Mouse (Mus musculus) stomach, postnatal 0 days (tissue): ENCODE data around the gene Jsrp1. TPM values are rescaled to one million over a fixed set of nuclear protein-coding genes. Genes with fewer than 3 reads are reported as not detected.

ENCODE experiments used
- ATAC-seq: fragments of 200-750 bp; cut with Nextera tagmentation; 2 replicates; pipeline ENCODE4 v1.8.0; 2017; ENCODE audit not compliant: low FRiP score, low TSS enrichment
- DNase-seq: peaks from one replicate; pipeline ENCODE4 v3.0.0-alpha.2; 2016; ENCODE audit warnings: low spot score
- H3K27ac ChIP-seq: fragments of 300-500 bp; sonication (generic); replicated peaks from 2 replicates; pipeline ENCODE4 v1.5.1; 2014; ENCODE audit warnings: mild to moderate bottlenecking, control low read depth
- H3K27me3 ChIP-seq: fragments of 300-500 bp; sonication (generic); 2 replicates; pipeline ENCODE4 v1.6.1; 2014; ENCODE audit warnings: low read length; ENCODE audit not compliant: control insufficient read depth, insufficient read depth
- H3K36me3 ChIP-seq: fragments of 300-500 bp; sonication (generic); 2 replicates; pipeline ENCODE4 v1.6.1; 2014; ENCODE audit warnings: low read length, mixed read lengths; ENCODE audit not compliant: control insufficient read depth, insufficient read depth
- H3K4me1 ChIP-seq: fragments of 300-500 bp; sonication (generic); replicated peaks from 2 replicates; pipeline ENCODE4 v1.6.1; 2014; ENCODE audit warnings: antibody characterized with exemption; ENCODE audit not compliant: control insufficient read depth, insufficient read depth
- H3K4me2 ChIP-seq: fragments of 300-500 bp; sonication (generic); replicated peaks from 2 replicates; pipeline ENCODE4 v1.6.1; 2014; ENCODE audit warnings: low read depth, mild to moderate bottlenecking, control low read depth, moderate library complexity
- H3K4me3 ChIP-seq: fragments of 300-500 bp; sonication (generic); 2 replicates; pipeline ENCODE4 v1.5.1; 2014; ENCODE audit warnings: low read depth, low read length, control low read depth
- H3K9ac ChIP-seq: fragments of 300-500 bp; sonication (generic); 2 replicates; pipeline ENCODE4 v1.6.1; 2014; ENCODE audit warnings: mild to moderate bottlenecking, low read length, control low read depth, mixed read lengths
- H3K9me3 ChIP-seq: fragments of 300-500 bp; sonication (generic); 2 replicates; pipeline ENCODE4 v1.6.1; 2016; ENCODE audit warnings: low read length; ENCODE audit not compliant: control insufficient read depth
- CTCF ChIP-seq: IDR thresholded peaks from 2 replicates; pipeline ENCODE4 v1.5.1; 2016; ENCODE audit warnings: antibody characterized with exemption, low read depth, mild to moderate bottlenecking, moderate library complexity
- EP300 ChIP-seq: optimal IDR thresholded peaks from 2 replicates; pipeline ENCODE3; 2016; ENCODE audit warnings: antibody characterized with exemption
- WGBS: fragments of 180-500 bp; shearing (Covaris S2); extraction: QIAGEN DNeasy Blood & Tissue Kit; methylation state at CpG from one replicate; pipeline ENCODE4 v1.1.7; 2014; 5-methylcytosine and 5-hydroxymethylcytosine counted together
- polyA plus RNA-seq: library from polyadenylated mRNA; unstranded; fragments of >200 nt; fragmentation: Nextera tagmentation; extraction: Ambion mirVana; gene quantifications from 2 replicates; pipeline ENCODE4 v1.2.1, GENCODE M21; 2015

The Jsrp1 gene
- polyA plus RNA-seq, 1 experiment from 2014 or later: 0.96 TPM

- Histone ChIP-seq H3K9ac (no peak overlapping the region; the same call in 1 of the 2 replicates), H3K27ac (no peak overlapping the region), H3K27me3 (no peaks in the 10 kb centered on the region), H3K9me3 (no peaks in the 10 kb centered on the region), H3K4me3 (no peak overlapping the region; the same call in 1 of the 2 replicates), H3K4me2 (peak overlapping the region; percentile 100; the same call in 1 of the 2 replicates), H3K4me1 (peaks cover 2% of the 10 kb centered on the region; the same call in 1 of the 2 replicates), H3K36me3 (no peaks in the 10 kb centered on the region)
- DNase-seq: no peak
- TF ChIP-seq CTCF (peak; percentile 42), EP300 (no peak)
- ATAC-seq: no peak
- WGBS: 74% methylated on average over 3 of the region's 3 CpGs
Measured at GRCm38 (mm10) chr10:80856267-80856666, 43.0 kb upstream of the Jsrp1 start.

GRCm38 (mm10) chr10:80855749-80856073 lies 42.4 kb upstream of the Jsrp1 start:
- H3K9ac ChIP-seq: peak overlapping the region; percentile 85
- peaks cover 2% of the 10 kb centered on the region; the same call in 1 of the 2 replicates for H3K4me1 ChIP-seq
- TF ChIP-seq EP300 (no peak), CTCF (no peak)
- H3K9me3 ChIP-seq: no peaks in the 10 kb centered on the region
- 16% methylated on average over 11 of the region's 11 CpGs for WGBS
- DNase-seq (no peak), ATAC-seq (no peak; the same call in 1 of the 2 replicates)
- peak overlapping the region; percentile 86 for H3K4me3 ChIP-seq
- no peak overlapping the region for H3K27ac ChIP-seq
- no peaks in the 10 kb centered on the region for H3K36me3 ChIP-seq
- H3K27me3 ChIP-seq: no peaks in the 10 kb centered on the region
- peak overlapping the region; percentile 100 for H3K4me2 ChIP-seq

GRCm38 (mm10) chr10:80854913-80855748 lies 41.8 kb upstream of the Jsrp1 start, which contains the start of the genes Lsm7 and Sppl2b:
Gene Lsm7 (minus strand): TSS chr10:80855209.
Gene Sppl2b (plus strand): TSS chr10:80855275.
- peak within 1 kb of the TSS; percentile 85 for H3K9ac ChIP-seq
- H3K27me3 ChIP-seq: no peaks in the 10 kb centered on the region
- no peak for TF ChIP-seq EP300
- TF ChIP-seq CTCF: no peak
- H3K4me2 ChIP-seq: peak within 1 kb of the TSS; percentile 100
- no peaks in the 10 kb centered on the region for H3K36me3 ChIP-seq
- WGBS: under 1% methylated on average over 81 of the region's 81 CpGs
- peak within 1 kb of the TSS; percentile 86 for H3K4me3 ChIP-seq
- ATAC-seq (peak; percentile 76), DNase-seq (peak; percentile 96)
- H3K4me1 ChIP-seq: peaks cover 2% of the 10 kb centered on the region; the same call in 1 of the 2 replicates
- no peaks in the 10 kb centered on the region for H3K9me3 ChIP-seq
- H3K27ac ChIP-seq: no peak within 1 kb of the TSS; the same call in 1 of the 2 replicates

- H3K27me3 ChIP-seq: peaks cover 4% of the 10 kb centered on the region; the same call in 1 of the 2 replicates
- no peaks in the 10 kb centered on the region for H3K9me3 ChIP-seq
- no peak overlapping the region for H3K27ac ChIP-seq
- ATAC-seq (peak; percentile 52; the same call in 1 of the 2 replicates), DNase-seq (peak; percentile 79)
- H3K4me2 ChIP-seq: no peak overlapping the region
- H3K4me1 ChIP-seq: 0 out of 2 replicates have a peak, but pooled peaks cover 2% of the 10 kb centered on the region
- no peak overlapping the region for H3K9ac ChIP-seq
- 5% methylated on average over 10 of the region's 10 CpGs for WGBS
- no peak overlapping the region for H3K4me3 ChIP-seq
- no peak for TF ChIP-seq CTCF
- TF ChIP-seq EP300: no peak
- no peaks in the 10 kb centered on the region for H3K36me3 ChIP-seq
Measured at GRCm38 (mm10) chr10:80848571-80848970, 35.3 kb upstream of the Jsrp1 start.

GRCm38 (mm10) chr10:80845732-80846131 lies 32.4 kb upstream of the Jsrp1 start:
- H3K27ac ChIP-seq: no peak overlapping the region
- H3K4me3 ChIP-seq: no peak overlapping the region
- 0 out of 2 replicates have a peak, but pooled peaks cover 2% of the 10 kb centered on the region for H3K4me1 ChIP-seq
- H3K9ac ChIP-seq: no peak overlapping the region
- no peaks in the 10 kb centered on the region for H3K36me3 ChIP-seq
- 70% methylated on average over 11 of the region's 12 CpGs for WGBS
- TF ChIP-seq EP300: no peak
- TF ChIP-seq CTCF: no peak
- H3K9me3 ChIP-seq: no peaks in the 10 kb centered on the region
- H3K4me2 ChIP-seq: no peak overlapping the region
- ATAC-seq (no peak), DNase-seq (no peak)
- peaks cover 4% of the 10 kb centered on the region; the same call in 1 of the 2 replicates for H3K27me3 ChIP-seq
